Mouse (Mus musculus) cerebellum, postnatal 25 days (tissue): ENCODE measurements around the gene Olfr979.
"Not testable (repeated sequence)": the region's sequence is repeated elsewhere in the genome, so short reads cannot be mapped to it uniquely, and the experiment has no call there.

ENCODE experiments used
- DNase-seq, 2 experiments: peaks; one replicate each; pipeline ENCODE4 v3.0.0; 2021; ENCODE audit warnings: mixed read lengths in 2 of 2

Olfr979 gene

GRCm38 (mm10) chr9:40003365-40003764 is at the start of gene Olfr979:
Gene Olfr979, minus strand, starts transcription at chr9:40003465.
- no peak for DNase-seq

GRCm38 (mm10) chr9:40050138-40050537 is 46.9 kb upstream of the Olfr979 start:
- DNase-seq: no peak

GRCm38 (mm10) chr9:40021164-40021563 is 17.9 kb upstream of the Olfr979 start, which contains the start of gene Olfr981:
Gene Olfr981, plus strand, starts transcription at chr9:40021464.
- no peak for DNase-seq

GRCm38 (mm10) chr9:40009482-40009881 is 6.2 kb upstream of the Olfr979 start, which contains the start of gene Olfr980:
Gene Olfr980, minus strand, starts transcription at chr9:40009582.
- DNase-seq: no peak

- DNase-seq: no peak
Measured at GRCm38 (mm10) chr9:39991813-39992212, 11.5 kb downstream of the Olfr979 start, which contains the start of gene Olfr978. Gene Olfr978, plus strand, starts transcription at chr9:39992113.

- DNase-seq: not testable (repeated sequence)
Measured at GRCm38 (mm10) chr9:39976581-39977145, 26.6 kb downstream of the Olfr979 start.

- DNase-seq: not testable (repeated sequence)
Measured at GRCm38 (mm10) chr9:39961033-39961432, 42.2 kb downstream of the Olfr979 start, which contains the start of gene Olfr976. Gene Olfr976, minus strand, starts transcription at chr9:39961133.

GRCm38 (mm10) chr9:39951946-39952345 is 51.3 kb downstream of the Olfr979 start, which contains the start of gene Olfr975:
Gene Olfr975, minus strand, starts transcription at chr9:39952046.
- DNase-seq: no peak
